Mouse (Mus musculus) lung, postnatal 0 days (tissue): ENCODE data around the gene Gpc5. TPM values are rescaled to one million over a fixed set of nuclear protein-coding genes. Genes with fewer than 3 reads are reported as not detected.

Source experiments
- ATAC-seq: fragments of 200-750 bp; cut with Nextera tagmentation; 2 replicates; pipeline ENCODE4 v1.8.0; 2017; ENCODE audit warnings: moderate library complexity
- DNase-seq: peaks from one replicate; pipeline ENCODE4 v3.0.0-alpha.2; 2016; ENCODE audit warnings: low spot score
- H3K27ac ChIP-seq: fragments of 300-500 bp; sonication (generic); 2 replicates; pipeline ENCODE4 v1.5.1; 2014; ENCODE audit warnings: antibody characterized with exemption, mild to moderate bottlenecking, low read length, mixed read lengths
- H3K27me3 ChIP-seq: fragments of 300-500 bp; sonication (generic); replicated peaks from 2 replicates; pipeline ENCODE4 v1.6.1; 2014; ENCODE audit warnings: low read length, mixed read lengths; ENCODE audit not compliant: insufficient read depth
- H3K36me3 ChIP-seq: fragments of 300-500 bp; sonication (generic); 2 replicates; pipeline ENCODE4 v1.6.1; 2014; ENCODE audit warnings: low read length, mixed read lengths; ENCODE audit not compliant: insufficient read depth
- H3K4me1 ChIP-seq: fragments of 300-500 bp; sonication (generic); 2 replicates; pipeline ENCODE4 v1.6.1; 2014; ENCODE audit warnings: antibody characterized with exemption, low read depth, low read length, mixed read lengths; ENCODE audit not compliant: insufficient read depth
- H3K4me2 ChIP-seq: fragments of 300-500 bp; sonication (generic); replicated peaks from 2 replicates; pipeline ENCODE4 v1.6.1; 2014; ENCODE audit warnings: low read depth, mild to moderate bottlenecking, low read length, moderate library complexity, mixed read lengths
- H3K4me3 ChIP-seq: fragments of 300-500 bp; sonication (generic); 2 replicates; pipeline ENCODE4 v1.5.1; 2014; ENCODE audit warnings: low read depth, low read length
- H3K9ac ChIP-seq: fragments of 300-500 bp; sonication (generic); replicated peaks from 2 replicates; pipeline ENCODE4 v1.6.1; 2014; ENCODE audit warnings: low read depth, mild to moderate bottlenecking
- H3K9me3 ChIP-seq: fragments of 300-500 bp; sonication (generic); 2 replicates; pipeline ENCODE4 v1.6.1; 2016; ENCODE audit warnings: low read length, mixed read lengths
- CTCF ChIP-seq: IDR thresholded peaks from 2 replicates; pipeline ENCODE4 v1.5.1; 2016; ENCODE audit warnings: antibody characterized with exemption, mild to moderate bottlenecking
- EP300 ChIP-seq: IDR thresholded peaks from 2 replicates; pipeline ENCODE4 v1.6.1; 2016; ENCODE audit warnings: antibody characterized with exemption, mild to moderate bottlenecking, control low read depth
- WGBS: fragments of 180-500 bp; shearing (Covaris S2); extraction: QIAGEN DNeasy Blood & Tissue Kit; methylation state at CpG from one replicate; pipeline ENCODE4 v1.1.7; 2014; 5-methylcytosine and 5-hydroxymethylcytosine counted together
- polyA plus RNA-seq: library from polyadenylated mRNA; unstranded; fragments of >200 nt; fragmentation: Nextera tagmentation; extraction: Ambion mirVana; gene quantifications from 2 replicates; pipeline ENCODE4 v1.2.1, GENCODE M21; 2015

Gene Gpc5
- polyA plus RNA-seq, 1 experiment from 2014 or later = 0.16 TPM

DNA sequence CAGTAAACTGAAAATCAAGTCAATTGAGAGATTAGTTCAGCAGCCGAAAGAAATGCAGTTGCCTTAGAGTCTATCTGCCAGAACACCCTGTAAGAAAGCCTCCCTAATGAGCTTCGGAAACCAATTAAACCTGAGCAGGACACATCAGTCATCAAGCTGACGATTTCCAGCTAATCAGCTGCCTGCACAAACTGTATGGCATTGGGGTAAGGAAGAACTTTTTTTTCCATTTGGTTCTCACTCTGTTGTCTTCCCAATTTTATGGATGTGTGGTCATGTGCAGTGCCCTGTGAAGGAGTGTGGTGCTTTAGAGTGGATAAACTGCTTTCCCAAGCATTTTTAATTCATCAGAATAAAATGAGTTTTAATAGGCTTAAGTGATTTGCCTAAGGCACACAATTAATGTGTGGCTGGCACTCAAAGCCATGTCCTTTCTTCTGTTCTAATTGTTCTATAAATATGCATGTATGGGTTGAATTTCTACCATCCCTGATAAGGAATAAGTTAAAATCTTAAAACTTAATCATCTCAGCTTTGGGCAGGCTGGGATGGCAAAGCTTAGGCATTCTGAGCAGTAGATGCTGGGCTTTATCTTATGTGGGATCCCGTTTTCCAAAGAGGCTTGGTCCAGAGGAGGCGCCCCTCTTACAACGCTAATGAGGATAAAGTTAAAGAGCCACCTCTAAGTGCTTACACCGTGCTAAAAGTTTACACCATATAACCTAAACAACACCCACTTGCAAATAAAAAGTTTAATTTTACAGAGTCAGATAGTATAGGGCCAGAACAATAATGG lies 687.6 kb downstream of the Gpc5 start:
- Histone ChIP-seq H3K4me1 (no peaks in the 10 kb centered on the region), H3K27ac (no peak overlapping the region), H3K27me3 (no peaks in the 10 kb centered on the region), H3K4me3 (no peak overlapping the region), H3K4me2 (no peak overlapping the region), H3K9ac (no peak overlapping the region), H3K9me3 (no peaks in the 10 kb centered on the region), H3K36me3 (no peaks in the 10 kb centered on the region)
- no peak for TF ChIP-seq EP300
- no peak for TF ChIP-seq CTCF
- 71% methylated on average over 7 of the region's 7 CpGs for WGBS
- ATAC-seq = no peak
- no peak for DNase-seq

DNA sequence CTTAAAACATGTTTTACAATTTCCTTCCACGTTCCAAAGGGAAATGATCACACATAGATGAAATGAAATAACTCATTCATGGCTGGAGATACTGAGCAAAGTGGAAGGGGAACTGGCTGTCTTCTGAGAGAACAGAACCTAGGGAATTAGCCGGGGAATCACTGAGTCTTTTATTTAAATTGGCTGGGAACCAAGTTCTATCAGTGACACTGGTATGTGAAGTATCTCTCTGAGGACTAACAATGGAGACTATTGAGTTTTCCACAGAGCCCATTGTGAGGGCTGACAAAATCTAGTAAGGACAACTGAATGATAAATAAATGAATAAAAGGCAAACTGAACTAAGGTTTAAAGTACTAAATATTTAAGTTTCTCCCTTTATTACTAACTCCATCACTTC lies 712.7 kb downstream of the Gpc5 start:
- no peaks in the 10 kb centered on the region for H3K9me3 ChIP-seq
- no peak overlapping the region for H3K4me3 ChIP-seq
- ATAC-seq = no peak
- no peak for DNase-seq
- H3K27ac ChIP-seq = no peak overlapping the region
- no peaks in the 10 kb centered on the region for H3K4me1 ChIP-seq
- TF ChIP-seq CTCF (no peak), EP300 (no peak)
- no peaks in the 10 kb centered on the region for H3K36me3 ChIP-seq
- H3K4me2 ChIP-seq = no peak overlapping the region
- 8% methylated on average over 2 of the region's 2 CpGs for WGBS
- H3K9ac ChIP-seq = no peak overlapping the region
- no peaks in the 10 kb centered on the region for H3K27me3 ChIP-seq

DNA sequence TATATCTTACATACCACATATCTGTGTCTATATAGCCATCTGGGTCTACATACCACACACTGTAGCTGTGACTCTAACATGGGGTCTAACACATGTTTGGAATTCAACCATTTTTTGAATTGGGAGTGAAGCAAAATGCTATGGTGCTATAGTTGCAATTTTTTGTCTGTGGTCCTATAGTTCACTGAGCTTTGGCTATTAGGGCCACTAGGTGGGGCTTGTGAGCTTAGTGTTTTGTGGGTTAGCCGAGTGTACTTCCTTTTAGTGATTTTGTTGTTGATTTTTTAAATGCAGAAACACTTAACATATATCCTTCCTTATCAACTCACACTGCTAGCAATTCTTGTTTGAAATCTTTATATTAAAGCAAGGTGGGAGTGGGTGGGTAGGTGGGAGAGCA lies 727.0 kb downstream of the Gpc5 start:
- no peak overlapping the region for H3K9ac ChIP-seq
- no peak overlapping the region for H3K27ac ChIP-seq
- DNase-seq (peak; percentile 10), ATAC-seq (no peak)
- no peak overlapping the region for H3K4me2 ChIP-seq
- no peaks in the 10 kb centered on the region for H3K9me3 ChIP-seq
- H3K4me1 ChIP-seq = no peaks in the 10 kb centered on the region
- H3K4me3 ChIP-seq = no peak overlapping the region
- TF ChIP-seq CTCF (peak; percentile 60), EP300 (no peak)
- no peaks in the 10 kb centered on the region for H3K27me3 ChIP-seq
- H3K36me3 ChIP-seq = no peaks in the 10 kb centered on the region
- WGBS = 6% methylated on average over 1 of the region's 1 CpGs

DNA sequence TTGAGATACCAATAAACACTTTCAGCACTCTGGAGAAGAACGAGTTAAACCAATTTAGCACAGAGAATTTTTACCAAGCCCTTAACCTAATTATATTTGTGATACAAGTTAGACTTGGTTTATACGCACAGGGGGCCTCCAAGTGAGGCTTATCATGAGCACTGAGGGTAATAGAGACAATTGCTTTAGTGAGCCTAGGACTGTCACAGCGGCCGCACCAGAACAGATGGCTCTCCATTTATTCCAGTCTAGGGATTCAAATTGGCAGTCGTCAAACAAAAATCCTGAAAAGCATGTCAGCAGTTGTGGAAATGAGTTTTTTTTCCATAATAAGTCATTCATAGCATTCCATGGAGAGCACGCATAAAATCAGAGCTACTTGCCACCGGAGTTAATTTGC lies 729.6 kb downstream of the Gpc5 start:
- Histone ChIP-seq H3K4me3 (no peak overlapping the region), H3K4me2 (no peak overlapping the region), H3K27me3 (no peaks in the 10 kb centered on the region), H3K36me3 (no peaks in the 10 kb centered on the region), H3K9ac (no peak overlapping the region), H3K9me3 (no peaks in the 10 kb centered on the region), H3K27ac (no peak overlapping the region), H3K4me1 (no peaks in the 10 kb centered on the region)
- no peak for ATAC-seq
- no peak for DNase-seq
- WGBS = 84% methylated on average over 7 of the region's 7 CpGs
- TF ChIP-seq EP300 = no peak
- TF ChIP-seq CTCF = no peak

DNA sequence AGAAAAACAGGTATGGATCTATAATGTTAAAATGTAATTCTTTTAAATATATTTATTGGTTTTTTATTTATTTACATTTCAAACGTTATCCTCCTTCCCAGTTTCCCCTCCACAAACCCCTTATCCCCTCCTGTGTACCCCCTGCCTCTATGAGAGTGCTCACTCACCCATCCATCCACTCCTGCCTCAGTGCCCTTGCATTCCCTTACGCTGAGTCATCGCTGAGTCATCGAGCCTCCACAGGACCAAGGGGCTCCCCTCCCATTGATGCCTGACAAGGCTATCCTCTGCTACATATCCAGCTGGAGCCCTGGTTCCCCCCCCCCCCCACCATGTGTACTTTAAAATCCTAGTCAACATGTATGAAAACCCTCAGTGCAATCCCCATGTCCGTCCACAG lies 738.5 kb downstream of the Gpc5 start:
- TF ChIP-seq CTCF (no peak), EP300 (no peak)
- no peak for ATAC-seq

DNA sequence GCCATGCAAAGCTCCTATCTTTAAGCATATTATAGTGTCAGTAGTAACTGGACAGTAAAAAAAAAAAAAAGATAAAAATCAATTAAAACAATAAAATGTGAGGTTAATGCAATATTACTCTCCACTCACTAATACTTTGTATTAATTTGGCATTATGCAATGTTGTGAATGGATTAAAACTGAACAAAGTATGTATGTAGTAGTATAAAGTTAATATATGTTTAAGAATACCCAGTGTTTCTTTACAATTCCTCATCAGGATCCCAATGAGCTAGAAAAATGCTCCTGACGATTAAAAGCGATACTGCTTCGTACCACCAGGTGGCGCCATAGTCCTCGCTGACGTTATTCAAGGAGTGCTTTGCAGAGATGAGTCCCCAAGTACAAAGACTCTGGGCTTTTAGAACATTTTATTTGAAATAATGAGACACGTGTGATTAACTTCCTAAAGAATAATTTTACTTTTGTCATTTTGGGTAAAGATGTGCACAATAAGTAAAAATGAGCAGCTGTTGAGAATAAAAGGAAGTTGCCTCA lies 739.3 kb downstream of the Gpc5 start:
- Histone ChIP-seq H3K36me3 (no peaks in the 10 kb centered on the region), H3K9ac (no peak overlapping the region), H3K4me2 (no peak overlapping the region), H3K4me3 (no peak overlapping the region), H3K27me3 (no peaks in the 10 kb centered on the region), H3K4me1 (no peaks in the 10 kb centered on the region), H3K9me3 (no peaks in the 10 kb centered on the region), H3K27ac (no peak overlapping the region)
- peak; percentile 72 for DNase-seq
- ATAC-seq = no peak
- TF ChIP-seq EP300 = no peak
- peak; percentile 90 for TF ChIP-seq CTCF
- 0% methylated on average over 7 of the region's 7 CpGs for WGBS

More for the DNA sequence above, 738.5 kb downstream of the Gpc5 start:
- Histone ChIP-seq H3K36me3 (no peaks in the 10 kb centered on the region), H3K4me3 (no peak overlapping the region), H3K9me3 (no peaks in the 10 kb centered on the region), H3K4me2 (no peak overlapping the region), H3K27me3 (no peaks in the 10 kb centered on the region), H3K27ac (no peak overlapping the region), H3K4me1 (no peaks in the 10 kb centered on the region), H3K9ac (no peak overlapping the region)
- 57% methylated on average over 5 of the region's 5 CpGs for WGBS
- DNase-seq = no peak
